Mouse (Mus musculus): ENCODE measurements around the gene Josd2. TPM values are rescaled to one million over a fixed set of nuclear protein-coding genes. Genes with fewer than 3 reads are reported as not detected.

Josd2 gene
- polyA plus RNA-seq, 1 experiment from 2014 or later: 61.8 TPM

DNA sequence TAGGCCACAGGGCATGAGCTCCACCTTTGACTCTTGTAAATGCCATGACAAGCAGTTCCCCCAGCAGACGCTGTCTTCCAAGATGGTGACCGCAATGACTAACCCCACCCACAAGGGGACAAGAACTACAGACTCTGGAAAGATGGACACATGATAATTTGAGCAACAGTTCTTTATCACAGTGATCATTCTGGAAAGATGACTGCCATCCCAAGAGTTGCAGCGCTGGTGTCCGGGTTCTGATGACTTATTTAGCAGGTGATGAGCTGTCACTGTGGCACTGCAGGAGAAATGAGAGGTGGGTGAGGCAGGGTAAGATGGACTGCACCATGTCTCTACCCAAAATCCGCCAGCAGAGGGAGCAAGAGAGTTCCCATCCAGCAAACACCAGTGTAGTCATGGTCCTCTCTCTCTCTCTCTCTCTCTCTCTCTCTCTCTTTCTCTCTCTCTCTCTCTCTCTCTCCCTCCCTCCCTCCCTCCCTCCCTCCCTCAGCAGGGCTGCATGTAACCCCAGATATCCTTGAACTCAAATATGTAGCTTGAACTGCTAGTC lies 33.9 kb downstream of the Josd2 start:
- H3K9me3 ChIP-seq (ENCODE audit: control insufficient read depth, low read length): no peaks in the 10 kb centered on the region
- peaks cover 8% of the 10 kb centered on the region for H3K4me1 ChIP-seq (replicated peaks; ENCODE audit: control insufficient read depth, insufficient read depth, low read length)
- H3K27ac ChIP-seq (ENCODE audit: low read length): no peak overlapping the region
- no peaks in the 10 kb centered on the region for H3K36me3 ChIP-seq (ENCODE audit: control insufficient read depth, insufficient read depth)
- ATAC-seq: peak; percentile 51; the same call in 1 of the 2 replicates
- no peaks in the 10 kb centered on the region; the same call in 1 of the 2 replicates for H3K27me3 ChIP-seq (replicated peaks; ENCODE audit: control insufficient read depth, insufficient read depth, low read length)
- H3K4me2 ChIP-seq (ENCODE audit: low read length): no peak overlapping the region
- no peak overlapping the region for H3K9ac ChIP-seq (replicated peaks; ENCODE audit: low read depth, low read length)
- H3K4me3 ChIP-seq (replicated peaks; ENCODE audit: low read length): no peak overlapping the region
- 39% methylated on average over 5 of the region's 5 CpGs for WGBS

DNA sequence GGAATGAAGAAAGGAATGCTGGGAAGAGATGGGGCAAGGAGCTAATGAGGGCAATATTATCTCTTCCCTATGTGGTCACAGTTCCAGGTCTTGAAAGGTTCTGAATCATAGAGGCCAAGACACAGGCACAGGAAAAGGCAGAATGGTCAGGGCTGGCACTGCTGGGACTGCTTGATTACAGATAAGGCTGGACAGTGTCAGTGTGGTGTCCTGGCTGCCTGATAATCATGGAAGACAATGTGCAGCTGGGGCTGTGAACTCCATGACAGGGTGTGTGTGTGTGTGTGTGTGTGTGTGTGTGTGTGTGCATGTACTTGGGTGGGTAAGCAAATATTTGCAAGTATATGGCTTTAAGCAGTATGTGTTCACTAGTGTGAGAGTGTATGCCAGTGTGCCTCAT lies 39.7 kb downstream of the Josd2 start:
- H3K27ac ChIP-seq (ENCODE audit: low read length): no peak overlapping the region
- H3K4me1 ChIP-seq (replicated peaks; ENCODE audit: control insufficient read depth, insufficient read depth, low read length): no peaks in the 10 kb centered on the region
- no peak for ATAC-seq

DNA sequence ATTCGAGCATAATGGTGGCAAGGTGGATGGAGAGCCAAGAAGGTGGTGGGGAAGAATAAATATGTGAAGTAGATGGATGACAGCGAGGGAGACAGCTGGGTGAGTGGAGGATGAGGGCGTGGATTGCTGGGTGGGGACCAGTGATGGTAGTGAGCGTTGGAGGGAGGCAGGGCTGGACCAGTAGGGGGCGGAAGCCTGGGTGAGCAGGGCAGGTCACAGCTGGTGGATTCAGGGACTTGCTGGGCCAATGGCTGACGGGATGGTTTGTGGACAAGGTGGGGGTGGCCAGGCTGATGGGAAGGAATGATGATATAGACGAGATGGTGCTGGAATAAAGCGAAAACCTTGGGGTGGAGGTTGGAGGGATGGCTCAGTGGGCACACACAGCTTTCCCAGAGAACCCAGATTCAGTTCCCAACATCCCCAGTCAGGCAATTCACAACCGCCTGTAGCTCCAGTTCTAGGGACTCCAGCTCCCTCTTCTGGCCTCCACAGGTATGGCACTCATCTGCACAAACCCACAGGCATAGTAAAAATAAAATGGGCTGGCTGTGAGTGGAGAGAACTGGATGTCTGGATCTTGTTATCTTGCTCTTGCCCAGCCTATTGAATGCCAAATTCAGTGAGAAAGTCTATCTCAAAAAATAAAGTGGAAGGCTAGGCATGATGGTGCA lies 51.6 kb downstream of the Josd2 start:
- no peak for ATAC-seq
- H3K27ac ChIP-seq (ENCODE audit: low read length): no peak overlapping the region

More for the DNA sequence above, 39.7 kb downstream of the Josd2 start:
- Histone ChIP-seq H3K4me3 (replicated peaks; ENCODE audit: low read length) (no peak overlapping the region), H3K4me2 (ENCODE audit: low read length) (no peak overlapping the region), H3K9me3 (ENCODE audit: control insufficient read depth, low read length) (no peaks in the 10 kb centered on the region), H3K27me3 (replicated peaks; ENCODE audit: control insufficient read depth, insufficient read depth, low read length) (0 out of 2 replicates have a peak, but pooled peaks cover 2% of the 10 kb centered on the region), H3K9ac (replicated peaks; ENCODE audit: low read depth, low read length) (no peak overlapping the region), H3K36me3 (ENCODE audit: control insufficient read depth, insufficient read depth) (no peaks in the 10 kb centered on the region)

DNA sequence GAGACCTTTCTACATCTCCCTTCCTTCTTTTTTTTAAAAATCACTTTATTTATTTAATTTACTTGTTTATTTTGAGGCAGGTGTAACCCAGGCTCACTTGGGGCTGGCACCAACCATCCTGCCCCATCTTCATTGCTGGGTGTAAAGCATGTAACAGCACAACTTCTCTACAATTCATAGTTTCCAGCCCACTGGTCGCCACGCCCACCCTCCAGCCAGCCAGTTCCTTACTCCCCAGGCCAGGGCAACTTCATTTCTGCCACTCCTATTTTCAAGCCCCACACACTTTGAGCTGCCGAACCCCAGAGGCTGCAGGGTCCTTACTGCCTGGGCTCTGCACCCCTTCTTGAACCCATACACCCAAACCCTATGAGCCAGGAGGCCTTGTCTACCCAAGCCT lies 53.2 kb downstream of the Josd2 start:
- WGBS: 69% methylated on average over 3 of the region's 3 CpGs
- Histone ChIP-seq H3K36me3 (ENCODE audit: control insufficient read depth, insufficient read depth) (no peaks in the 10 kb centered on the region), H3K27ac (ENCODE audit: low read length) (no peak overlapping the region), H3K9me3 (ENCODE audit: control insufficient read depth, low read length) (no peaks in the 10 kb centered on the region), H3K4me3 (replicated peaks; ENCODE audit: low read length) (no peak overlapping the region), H3K4me1 (replicated peaks; ENCODE audit: control insufficient read depth, insufficient read depth, low read length) (peaks cover 9% of the 10 kb centered on the region), H3K9ac (replicated peaks; ENCODE audit: low read depth, low read length) (no peak overlapping the region), H3K27me3 (replicated peaks; ENCODE audit: control insufficient read depth, insufficient read depth, low read length) (peaks cover 14% of the 10 kb centered on the region; the same call in 1 of the 2 replicates), H3K4me2 (ENCODE audit: low read length) (no peak overlapping the region)
- ATAC-seq: no peak

More for the DNA sequence above, 51.6 kb downstream of the Josd2 start:
- Histone ChIP-seq H3K4me2 (ENCODE audit: low read length) (no peak overlapping the region), H3K4me3 (replicated peaks; ENCODE audit: low read length) (no peak overlapping the region), H3K4me1 (replicated peaks; ENCODE audit: control insufficient read depth, insufficient read depth, low read length) (peaks cover 4% of the 10 kb centered on the region), H3K9ac (replicated peaks; ENCODE audit: low read depth, low read length) (no peak overlapping the region), H3K36me3 (ENCODE audit: control insufficient read depth, insufficient read depth) (no peaks in the 10 kb centered on the region), H3K27me3 (replicated peaks; ENCODE audit: control insufficient read depth, insufficient read depth, low read length) (peaks cover 16% of the 10 kb centered on the region; the same call in 1 of the 2 replicates), H3K9me3 (ENCODE audit: control insufficient read depth, low read length) (no peaks in the 10 kb centered on the region)
- 72% methylated on average over 9 of the region's 9 CpGs for WGBS

Small RNA genes lying within 50 kb of the gene (microRNA-seq; reads per million reads assigned to microRNA genes)
- gene Mir7052: not detected

Other genes starting within 250 kb of the Josd2 start
- gene Klk1, start 242.6 kb upstream of the Josd2 start, polyA plus RNA-seq (2015; fragmentation: Nextera tagmentation; extraction: Ambion mirVana): not detected in 2 replicates
- not detected in 2 replicates for gene Gm36864, start 231.8 kb upstream of the Josd2 start, polyA plus RNA-seq (2015; fragmentation: Nextera tagmentation; extraction: Ambion mirVana)
- 1.1 and 1.4 TPM in 2 replicates for gene 1700028J19Rik, start 221.3 kb upstream of the Josd2 start, polyA plus RNA-seq (2015; fragmentation: Nextera tagmentation; extraction: Ambion mirVana)
- gene 2410002F23Rik, start 221.3 kb upstream of the Josd2 start, polyA plus RNA-seq (2015; fragmentation: Nextera tagmentation; extraction: Ambion mirVana): 240 and 264 TPM in 2 replicates
- gene Acp4, start 210.6 kb upstream of the Josd2 start, polyA plus RNA-seq (2015; fragmentation: Nextera tagmentation; extraction: Ambion mirVana): not detected in 2 replicates
- gene Gm15517, start 206.5 kb upstream of the Josd2 start, polyA plus RNA-seq (2015; fragmentation: Nextera tagmentation; extraction: Ambion mirVana): not detected in 2 replicates
- 3.5 and 4.4 TPM in 2 replicates for gene Clec11a, start 161.1 kb upstream of the Josd2 start, polyA plus RNA-seq (2015; fragmentation: Nextera tagmentation; extraction: Ambion mirVana)
- 20.4 and 26.5 TPM in 2 replicates for gene Shank1, start 157.7 kb upstream of the Josd2 start, polyA plus RNA-seq (2015; fragmentation: Nextera tagmentation; extraction: Ambion mirVana)
- gene Syt3, start 83.9 kb upstream of the Josd2 start, polyA plus RNA-seq (2015; fragmentation: Nextera tagmentation; extraction: Ambion mirVana): 27.2 and 37.2 TPM in 2 replicates
- gene 1700008O03Rik, start 82.2 kb upstream of the Josd2 start, polyA plus RNA-seq (2015; fragmentation: Nextera tagmentation; extraction: Ambion mirVana): 0.86 and 2.3 TPM in 2 replicates
- gene Lrrc4b, start 39.0 kb upstream of the Josd2 start, polyA plus RNA-seq (2015; fragmentation: Nextera tagmentation; extraction: Ambion mirVana): 10.6 and 12.6 TPM in 2 replicates
- 2.6 and 3.7 TPM in 2 replicates for gene Aspdh, start 2.6 kb upstream of the Josd2 start, polyA plus RNA-seq (2015; fragmentation: Nextera tagmentation; extraction: Ambion mirVana)
- gene Emc10, start 28.5 kb downstream of the Josd2 start, polyA plus RNA-seq (2015; fragmentation: Nextera tagmentation; extraction: Ambion mirVana): 120 and 127 TPM in 2 replicates
- gene Fam71e1, start 28.6 kb downstream of the Josd2 start, polyA plus RNA-seq (2015; fragmentation: Nextera tagmentation; extraction: Ambion mirVana): 22.2 and 28.9 TPM in 2 replicates
- 0.05 and 0.12 TPM in 2 replicates for gene Mybpc2, start 56.7 kb downstream of the Josd2 start, polyA plus RNA-seq (2015; fragmentation: Nextera tagmentation; extraction: Ambion mirVana)
- not detected in 2 replicates for gene Spib, start 64.1 kb downstream of the Josd2 start, polyA plus RNA-seq (2015; fragmentation: Nextera tagmentation; extraction: Ambion mirVana)
- gene Pold1, start 80.9 kb downstream of the Josd2 start, polyA plus RNA-seq (2015; fragmentation: Nextera tagmentation; extraction: Ambion mirVana): 46.1 and 48.0 TPM in 2 replicates
- 69.8 and 80.2 TPM in 2 replicates for gene Nr1h2, start 86.0 kb downstream of the Josd2 start, polyA plus RNA-seq (2015; fragmentation: Nextera tagmentation; extraction: Ambion mirVana)
- 0.42 and 1.4 TPM in 2 replicates for gene Napsa, start 104.4 kb downstream of the Josd2 start, polyA plus RNA-seq (2015; fragmentation: Nextera tagmentation; extraction: Ambion mirVana)
- 2.8 and 4.0 TPM in 2 replicates for gene Kcnc3, start 122.7 kb downstream of the Josd2 start, polyA plus RNA-seq (2015; fragmentation: Nextera tagmentation; extraction: Ambion mirVana)
- 1.6 and 1.7 TPM in 2 replicates for gene Myh14, start 202.9 kb downstream of the Josd2 start, polyA plus RNA-seq (2015; fragmentation: Nextera tagmentation; extraction: Ambion mirVana)
- gene Izumo2, start 240.8 kb downstream of the Josd2 start, polyA plus RNA-seq (2015; fragmentation: Nextera tagmentation; extraction: Ambion mirVana): not detected in 2 replicates